Mouse (Mus musculus): ENCODE results near the gene Ptprq.

The Ptprq gene

DNA sequence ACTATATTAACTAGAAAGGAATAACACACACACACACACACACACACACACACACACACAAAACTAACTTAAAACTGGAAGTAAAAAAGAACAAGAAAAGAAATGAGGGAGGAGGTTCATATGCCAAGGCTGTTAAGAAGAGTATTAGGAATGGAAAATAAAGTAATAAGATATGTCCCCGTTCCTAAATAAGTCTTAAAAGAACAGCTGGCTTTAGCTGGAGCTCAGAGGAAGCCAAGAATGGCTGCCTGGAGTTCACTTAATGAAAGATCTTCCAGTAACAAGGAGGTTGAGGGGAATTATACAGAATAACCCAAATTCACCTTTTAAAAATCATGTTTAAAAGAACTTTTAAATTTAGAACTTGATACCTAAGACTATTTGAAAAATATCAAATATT is 93.2 kb downstream of the Ptprq start:
- DNase-seq, result no peak

DNA sequence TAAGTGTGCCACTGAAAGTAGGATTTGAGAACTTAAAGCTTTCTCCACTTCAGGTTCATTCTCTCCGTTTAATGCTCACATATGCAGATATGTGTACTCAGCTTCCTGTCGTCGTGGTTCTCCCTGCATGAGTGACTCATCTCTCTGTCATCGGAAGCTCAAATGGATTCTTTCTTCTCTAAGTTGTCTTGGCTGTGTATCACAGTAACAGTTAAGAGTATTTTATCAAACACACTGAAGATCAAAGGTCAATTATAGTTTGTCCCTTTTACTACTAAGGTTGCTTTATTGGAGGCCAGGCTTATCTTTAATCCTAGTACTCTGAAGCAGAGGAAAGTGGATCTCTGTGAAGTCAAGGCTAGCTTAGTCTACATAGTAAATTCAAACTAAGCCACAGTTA is 95.6 kb downstream of the Ptprq start:
- DNase-seq, result no peak

DNA sequence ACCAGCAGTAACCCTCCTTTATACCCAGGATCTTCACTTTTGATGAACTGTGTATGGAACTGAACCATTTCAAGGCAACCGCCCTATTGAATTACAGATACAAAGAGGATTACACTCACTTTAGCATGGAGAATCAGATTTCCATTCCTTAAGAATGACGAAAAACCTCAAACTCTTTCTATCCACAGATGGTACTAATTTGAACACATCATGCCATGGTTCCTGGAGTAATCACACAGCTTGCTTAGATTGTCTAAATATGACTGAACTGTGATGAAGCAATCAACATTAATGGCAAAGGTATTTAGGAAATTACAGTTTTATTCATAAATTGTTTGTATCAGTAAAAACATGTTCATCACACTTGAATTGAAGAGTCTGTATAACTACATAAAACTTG is 104.4 kb downstream of the Ptprq start:
- DNase-seq, result no peak

DNA sequence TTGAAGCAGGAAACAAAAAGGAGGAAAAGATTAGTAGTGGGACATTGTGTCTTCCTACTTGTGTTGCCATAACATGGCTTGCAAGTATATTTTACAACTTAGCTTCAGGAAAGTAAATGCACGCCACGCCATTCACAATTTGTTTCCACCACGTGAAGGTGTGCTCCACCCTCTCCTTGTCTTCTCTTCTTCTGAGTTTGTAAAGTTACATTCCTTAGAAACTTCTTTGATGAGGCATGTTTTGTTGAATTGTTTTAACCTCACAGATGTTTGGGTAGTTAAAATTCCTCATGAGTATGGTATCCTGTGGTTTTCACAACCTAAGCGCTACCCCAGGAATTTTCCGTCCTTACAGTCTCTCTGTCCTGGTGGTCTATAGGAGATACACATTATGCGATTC is 118.5 kb downstream of the Ptprq start:
- no peak for DNase-seq

DNA sequence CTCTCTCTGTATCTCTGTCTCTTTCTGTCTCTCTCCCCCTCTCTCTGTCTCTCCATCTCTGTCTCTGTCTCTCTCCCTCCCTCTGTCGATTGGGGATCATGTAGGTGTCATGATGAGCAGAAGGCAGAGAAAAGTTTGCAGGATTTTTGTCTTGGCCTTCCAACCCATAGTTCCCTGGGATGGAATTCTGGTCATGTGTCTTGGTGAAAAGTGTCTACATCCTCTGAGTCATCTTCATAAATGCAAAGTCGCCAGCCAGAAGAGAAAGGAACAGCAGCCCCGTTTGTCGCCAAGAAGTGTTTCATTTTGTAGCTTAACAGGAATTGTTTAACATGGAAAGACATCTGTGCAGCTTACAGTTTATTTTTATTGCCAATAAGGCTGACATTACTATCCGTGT is 136.5 kb downstream of the Ptprq start:
- DNase-seq, result no peak

DNA sequence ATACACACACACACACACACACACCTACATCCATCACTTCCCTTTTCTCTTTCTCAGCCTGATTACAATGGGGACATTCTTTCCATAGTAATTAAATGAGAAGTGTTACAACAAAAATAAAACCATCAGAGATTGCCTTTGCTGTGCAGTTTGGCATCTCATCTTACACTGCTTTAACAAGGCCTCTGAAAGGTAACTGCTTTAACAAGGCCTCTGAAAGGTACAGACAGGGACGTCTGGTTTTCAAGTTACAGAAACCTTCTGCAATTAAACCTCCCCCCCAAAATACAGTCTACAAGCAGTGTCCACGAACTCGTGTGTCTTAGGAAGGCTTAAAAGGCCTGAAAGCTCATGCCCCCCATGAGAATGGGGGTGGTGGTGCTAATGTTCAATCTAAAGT is 150.8 kb downstream of the Ptprq start:
- no peak for DNase-seq

DNA sequence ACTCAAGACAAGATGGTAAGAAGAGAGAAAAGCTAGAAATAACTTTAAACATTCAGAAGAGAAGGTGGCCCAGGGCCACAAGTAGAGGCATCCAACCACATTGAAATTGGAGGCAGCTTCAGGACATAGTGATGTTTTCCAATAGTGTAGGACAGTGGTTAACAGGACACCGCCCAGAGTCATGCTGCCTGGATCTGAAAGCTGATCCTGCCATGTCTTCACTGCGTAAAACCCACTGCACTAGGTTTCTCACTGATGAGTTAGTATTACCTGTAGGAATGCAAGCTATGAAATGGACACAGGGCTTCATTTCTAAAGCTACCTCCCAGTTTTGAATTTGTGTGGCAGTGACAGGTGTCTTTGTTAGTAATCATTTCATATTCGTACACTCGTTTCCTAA is 151.6 kb downstream of the Ptprq start:
- DNase-seq, result no peak

DNA sequence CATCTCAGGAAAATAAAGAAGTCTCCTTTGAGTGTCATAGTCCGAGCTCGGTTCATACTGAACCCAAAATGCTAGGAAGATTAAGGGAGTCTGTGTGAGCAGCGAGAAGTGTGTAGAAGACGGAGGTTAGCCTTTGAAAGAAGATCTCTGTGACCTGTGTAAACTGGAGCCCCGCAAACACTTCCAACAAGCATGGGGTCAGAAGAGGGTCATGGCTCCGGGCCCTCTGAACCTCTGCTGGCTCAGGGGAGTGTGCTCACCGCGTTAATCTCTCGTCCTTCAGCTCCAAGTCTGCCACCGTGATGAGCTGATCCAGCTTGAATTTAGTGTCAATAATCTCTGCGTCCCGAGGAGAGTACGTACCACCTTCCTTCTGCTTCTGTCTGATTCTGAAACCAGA is 157.0 kb downstream of the Ptprq start:
- no peak for DNase-seq

DNA sequence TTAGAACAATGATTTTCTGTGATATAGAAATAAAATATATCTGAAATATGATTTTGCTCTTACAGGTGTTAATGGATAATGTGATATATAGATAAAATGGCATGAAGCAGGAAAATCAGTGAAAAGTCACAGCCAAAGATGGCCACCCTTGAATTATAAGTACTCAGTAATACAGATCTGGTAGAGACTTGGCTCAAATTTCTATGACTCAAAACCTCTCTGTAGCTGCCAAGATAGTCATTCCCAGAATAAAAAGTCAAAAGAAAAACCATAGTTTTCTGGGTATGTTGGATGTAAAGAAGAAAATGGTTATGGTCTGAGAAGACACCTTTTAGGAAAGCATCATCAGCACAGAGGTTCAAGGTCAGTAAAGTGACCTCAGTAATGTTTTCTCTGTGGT is 159.0 kb downstream of the Ptprq start:
- no peak for DNase-seq

DNA sequence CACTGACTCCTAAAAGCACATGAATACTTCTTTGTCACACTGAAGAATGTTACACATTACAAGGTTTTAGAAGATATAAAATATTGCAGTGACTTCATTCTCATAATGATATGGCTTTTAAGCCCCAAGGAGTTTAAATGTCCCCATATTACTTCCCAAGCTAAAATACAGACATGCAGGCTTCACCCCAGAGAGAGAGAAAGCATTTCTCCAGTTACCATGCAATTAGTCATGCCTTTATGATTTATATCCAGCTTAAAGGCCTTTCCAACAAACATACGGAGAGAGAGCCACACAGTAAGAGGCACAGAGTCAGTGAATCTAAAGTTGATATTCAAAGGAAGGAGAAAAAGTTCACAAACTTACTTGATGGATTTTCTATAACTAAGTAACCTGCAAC is 176.8 kb downstream of the Ptprq start:
- no peak for DNase-seq

DNA sequence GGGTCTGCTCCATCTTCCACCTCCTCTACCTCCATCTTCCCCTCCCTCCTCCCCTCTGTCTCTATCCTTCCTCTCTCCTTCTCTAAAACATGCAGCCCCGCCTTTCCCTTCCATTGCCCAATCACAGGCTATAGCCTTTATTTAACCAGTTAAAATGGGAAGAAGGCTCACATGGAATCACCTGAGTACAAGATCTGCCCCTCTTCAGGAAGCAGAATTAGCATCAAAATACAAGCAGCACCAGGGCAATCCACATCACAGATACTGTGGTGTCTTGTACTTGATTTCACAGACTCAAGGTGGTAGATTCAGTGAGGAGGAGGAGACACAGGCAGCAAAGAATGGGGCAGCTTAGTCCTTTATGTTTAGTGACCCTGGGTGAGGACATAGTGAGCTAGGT is 191.1 kb downstream of the Ptprq start:
- no peak for DNase-seq

DNA sequence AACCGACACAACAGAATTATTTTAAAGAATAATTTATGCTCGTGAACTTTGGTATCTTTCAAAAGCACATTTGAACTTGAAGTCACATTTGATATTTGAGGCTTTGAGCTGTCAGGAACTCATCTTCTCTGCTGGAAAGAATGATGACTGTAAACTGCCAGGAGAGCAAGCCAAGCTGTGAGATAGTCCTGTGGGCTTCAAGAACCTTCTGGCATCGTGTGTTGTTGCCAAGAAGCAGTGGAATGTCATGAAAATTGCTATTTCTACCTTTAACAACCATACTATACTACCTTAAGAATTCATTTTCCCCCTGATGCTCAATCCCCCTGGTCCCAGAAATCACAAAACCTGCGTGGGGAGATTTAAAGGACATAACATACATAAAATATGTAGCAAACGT is 200.6 kb downstream of the Ptprq start:
- no peak for DNase-seq

DNA sequence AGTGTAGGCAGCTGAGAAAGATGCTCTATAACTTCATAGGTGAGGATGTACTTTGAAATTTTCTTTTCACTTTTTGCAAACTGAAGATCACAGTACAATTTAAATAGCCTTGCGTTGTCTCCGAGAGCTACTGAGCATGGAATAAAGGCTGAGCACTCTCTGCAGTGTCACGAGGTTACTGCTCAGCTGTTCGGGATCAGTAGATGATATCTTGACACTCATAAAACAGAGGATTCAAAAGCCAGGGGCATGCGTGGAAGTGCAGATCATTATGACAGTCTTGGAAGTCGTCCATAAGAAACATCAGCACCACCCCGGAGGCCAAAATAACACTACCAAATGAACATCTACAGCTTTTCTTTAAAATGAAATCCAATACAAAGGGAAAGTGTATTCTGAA is 203.2 kb downstream of the Ptprq start:
- no peak for DNase-seq

DNA sequence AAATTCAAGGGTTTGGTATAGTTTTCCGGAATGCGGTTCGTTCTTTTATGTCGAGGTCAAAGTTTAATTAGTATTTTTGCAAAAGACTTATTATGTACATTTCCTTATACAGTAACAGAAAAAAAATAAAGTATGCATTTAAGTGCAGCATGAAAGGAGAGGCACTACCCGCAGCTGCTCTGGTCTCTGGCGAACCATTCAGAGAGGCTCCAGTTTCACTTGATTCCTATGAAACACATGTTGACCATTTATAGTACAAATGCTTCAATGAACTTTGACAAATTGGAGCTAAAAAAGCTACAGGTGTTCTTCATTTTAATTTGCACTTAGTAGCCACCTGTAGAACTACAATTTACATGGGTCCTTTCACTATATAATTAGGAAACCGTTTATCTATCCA is 205.1 kb downstream of the Ptprq start:
- DNase-seq, result no peak

DNA sequence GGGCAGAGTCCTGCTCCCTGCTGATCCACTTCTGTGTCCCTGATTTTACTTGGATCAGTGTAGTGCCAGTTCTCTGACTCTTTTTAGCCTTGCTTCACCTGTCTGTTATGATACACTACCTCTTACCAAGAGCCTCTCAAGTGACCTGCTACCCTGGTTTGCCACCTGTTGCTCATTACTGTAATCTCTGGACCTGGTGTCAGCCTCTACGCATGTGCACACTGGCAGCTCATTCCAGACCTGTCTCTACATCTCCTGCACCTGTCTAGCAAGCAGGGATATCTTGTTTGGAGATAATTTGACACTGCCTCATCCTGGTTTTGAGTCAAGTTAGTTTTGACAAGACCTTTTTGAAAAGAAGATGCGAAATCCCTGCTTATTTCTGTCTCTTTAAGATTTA is 213.5 kb downstream of the Ptprq start:
- DNase-seq, result no peak

DNA sequence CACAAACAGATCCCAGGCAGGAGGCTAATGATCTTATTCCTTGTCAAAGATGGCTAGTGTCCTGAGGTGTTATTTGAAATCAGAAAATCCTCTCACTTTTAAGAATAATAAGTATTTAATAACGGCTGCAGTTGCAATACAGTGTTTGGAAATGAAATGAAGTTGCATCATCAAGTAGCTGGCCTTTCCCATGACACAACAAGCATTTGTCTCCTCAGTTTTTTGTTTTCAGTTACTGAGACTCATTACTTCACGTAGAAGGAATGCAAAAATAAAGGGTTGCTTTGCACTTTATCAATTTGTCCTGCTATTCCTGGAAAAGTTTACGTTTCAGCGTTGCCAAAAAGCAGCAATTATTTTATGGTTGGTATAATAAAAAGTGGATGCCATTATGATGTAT is 216.4 kb downstream of the Ptprq start:
- DNase-seq, result no peak

DNA sequence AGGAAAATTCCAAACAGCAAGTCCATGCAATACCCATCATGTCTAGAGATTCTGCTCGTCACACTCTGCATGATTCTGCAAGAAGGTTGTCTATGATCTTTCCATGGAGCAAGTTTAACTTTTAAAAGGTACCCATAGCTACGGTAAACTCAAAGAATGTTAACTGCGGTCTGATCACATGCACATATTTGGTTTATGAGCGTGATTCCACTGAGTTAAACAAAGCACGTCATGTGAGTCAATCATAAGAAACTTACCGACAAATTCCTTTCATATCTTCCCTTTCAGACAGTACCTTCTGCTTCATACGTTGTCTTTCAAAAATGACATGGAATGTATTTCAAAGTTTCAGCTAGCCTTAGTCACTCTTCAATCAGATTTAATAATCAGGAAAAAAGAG is 217.7 kb downstream of the Ptprq start:
- no peak for DNase-seq

DNA sequence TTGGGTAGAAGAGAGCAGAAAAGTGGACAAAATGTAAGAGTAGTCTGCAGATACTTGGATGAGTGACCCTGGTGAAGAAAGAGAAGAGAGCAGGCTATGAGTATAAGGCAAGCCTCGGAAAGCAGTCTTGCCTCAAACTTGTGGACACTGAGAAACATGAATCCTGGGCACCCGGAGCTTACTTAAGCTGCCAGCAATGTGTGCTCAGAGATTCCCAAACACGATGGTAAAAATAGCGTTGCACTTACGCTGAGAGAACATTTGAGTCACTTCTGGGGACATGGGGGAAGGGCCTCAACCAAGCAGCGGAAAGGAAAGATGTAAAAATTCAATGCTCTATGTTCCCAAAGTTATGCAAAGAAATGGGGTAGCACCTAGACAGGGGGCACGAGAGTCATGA is 220.2 kb downstream of the Ptprq start:
- DNase-seq, result peak; percentile 25

DNA sequence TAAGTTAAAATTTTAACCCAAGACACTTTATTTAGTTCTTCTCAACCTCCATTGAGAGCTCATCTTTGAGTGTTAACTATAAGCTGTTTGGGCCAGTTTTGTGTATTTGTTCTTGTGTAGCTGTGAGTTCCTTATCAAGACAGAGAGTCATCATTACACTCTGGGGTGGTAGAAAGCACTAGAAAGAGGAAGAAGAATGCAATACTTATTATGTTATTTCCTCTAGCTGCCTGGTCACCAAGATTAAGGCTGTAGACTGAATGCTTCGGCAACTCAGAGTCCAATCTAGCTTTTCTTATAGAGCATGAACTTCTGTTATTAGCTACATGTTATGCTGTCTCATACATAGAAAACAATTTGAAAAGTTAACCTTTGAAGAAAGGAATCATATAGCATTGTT is 223.4 kb downstream of the Ptprq start:
- no peak for DNase-seq

DNA sequence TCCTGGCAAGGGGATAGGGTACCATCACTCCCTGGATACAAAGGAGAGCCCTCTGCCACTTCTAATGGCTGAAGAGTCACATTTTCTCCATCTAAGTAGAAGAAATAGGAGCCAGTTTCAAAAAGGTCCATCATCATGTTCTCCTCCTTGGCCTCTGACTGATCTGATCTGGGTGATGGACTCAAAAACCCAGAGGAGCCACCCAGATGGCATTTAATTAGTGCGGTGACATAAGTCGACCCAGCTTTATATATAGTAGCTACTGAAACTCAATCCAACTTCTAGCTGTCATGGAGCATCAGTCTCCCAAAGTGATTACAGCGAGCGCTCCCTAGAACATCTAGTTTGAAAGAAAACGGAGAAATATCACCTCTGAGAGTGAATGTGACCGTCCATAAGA is 225.3 kb downstream of the Ptprq start, which contains the start of gene Myf6:
Myf6 (minus strand) TSS at position 170 of the 400 bp plus-strand sequence.
- no peak for DNase-seq

DNA sequence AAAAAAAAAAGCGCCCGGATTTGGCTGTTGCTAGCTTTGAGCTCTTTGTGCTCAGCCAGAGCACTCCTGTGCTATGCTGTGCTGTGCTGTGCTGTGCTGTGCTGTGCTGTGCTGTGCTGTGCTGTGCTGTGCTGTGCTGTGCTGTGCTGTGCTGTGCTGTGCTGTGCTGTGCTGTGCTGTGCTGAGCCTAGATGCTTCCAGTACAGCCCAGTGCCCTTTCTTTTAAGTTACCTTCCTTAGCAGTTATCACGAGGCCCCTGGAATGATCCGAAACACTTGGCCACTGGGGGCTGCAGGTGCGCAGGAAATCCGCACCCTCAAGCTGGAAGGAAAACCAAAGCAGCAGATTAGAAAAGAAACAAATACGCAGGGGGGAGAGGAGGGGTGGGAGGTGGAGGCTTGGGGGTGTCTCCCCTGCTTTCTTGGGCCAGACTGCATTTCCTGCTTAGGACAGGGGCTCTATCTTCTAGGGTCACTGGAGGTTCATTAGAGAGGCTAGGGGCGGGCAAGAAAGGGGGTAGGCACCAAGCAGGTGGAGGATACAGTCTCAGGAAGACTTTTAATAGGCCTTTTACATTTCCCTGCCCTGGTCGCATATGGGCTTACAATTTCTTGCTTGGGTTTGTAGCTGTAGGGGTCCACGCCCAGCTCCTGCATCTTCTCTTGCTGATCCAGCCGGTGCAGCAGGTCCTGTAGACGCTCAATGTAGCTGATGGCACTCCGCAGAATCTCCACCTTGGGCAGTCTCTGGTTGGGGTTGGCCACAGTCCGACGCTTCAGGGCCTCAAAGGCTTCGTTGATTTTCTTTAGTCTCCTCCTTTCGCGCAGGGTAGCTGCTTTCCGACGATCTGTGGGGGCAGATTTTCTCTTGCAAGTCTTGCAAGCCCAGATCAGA is 226.0 kb downstream of the Ptprq start:
- DNase-seq, result no peak

DNA sequence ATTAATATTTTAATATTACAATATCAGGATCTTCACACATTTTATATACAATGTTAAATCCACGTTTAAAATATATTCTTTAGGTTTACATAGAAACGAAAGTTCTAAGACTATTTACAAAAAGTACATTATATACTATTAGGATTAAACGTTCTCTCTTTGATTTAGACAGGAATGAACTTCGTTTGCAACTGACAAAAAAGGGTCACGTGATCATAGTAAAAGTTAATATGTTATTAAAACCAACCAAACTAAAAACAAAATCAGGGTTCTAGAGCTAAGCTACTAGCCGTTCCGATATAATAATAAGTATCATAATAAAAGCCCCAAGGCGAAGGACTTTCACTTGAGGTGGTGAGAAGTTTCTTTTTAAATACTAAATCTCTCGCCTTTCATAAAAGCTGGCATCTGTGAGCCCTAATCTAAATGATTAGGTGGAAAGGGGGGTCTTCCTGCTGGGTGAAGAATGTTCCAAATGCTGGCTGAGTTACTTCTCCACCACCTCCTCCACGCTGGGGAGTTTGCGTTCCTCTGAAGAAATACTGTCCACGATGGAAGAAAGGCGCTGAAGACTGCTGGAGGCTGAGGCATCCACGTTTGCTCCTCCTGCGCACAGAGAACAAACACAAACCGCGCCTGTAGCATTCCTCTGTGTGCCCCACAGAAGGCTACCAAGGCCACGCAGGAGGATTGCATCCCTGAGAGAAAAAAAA is 226.8 kb downstream of the Ptprq start:
- no peak for DNase-seq

DNA sequence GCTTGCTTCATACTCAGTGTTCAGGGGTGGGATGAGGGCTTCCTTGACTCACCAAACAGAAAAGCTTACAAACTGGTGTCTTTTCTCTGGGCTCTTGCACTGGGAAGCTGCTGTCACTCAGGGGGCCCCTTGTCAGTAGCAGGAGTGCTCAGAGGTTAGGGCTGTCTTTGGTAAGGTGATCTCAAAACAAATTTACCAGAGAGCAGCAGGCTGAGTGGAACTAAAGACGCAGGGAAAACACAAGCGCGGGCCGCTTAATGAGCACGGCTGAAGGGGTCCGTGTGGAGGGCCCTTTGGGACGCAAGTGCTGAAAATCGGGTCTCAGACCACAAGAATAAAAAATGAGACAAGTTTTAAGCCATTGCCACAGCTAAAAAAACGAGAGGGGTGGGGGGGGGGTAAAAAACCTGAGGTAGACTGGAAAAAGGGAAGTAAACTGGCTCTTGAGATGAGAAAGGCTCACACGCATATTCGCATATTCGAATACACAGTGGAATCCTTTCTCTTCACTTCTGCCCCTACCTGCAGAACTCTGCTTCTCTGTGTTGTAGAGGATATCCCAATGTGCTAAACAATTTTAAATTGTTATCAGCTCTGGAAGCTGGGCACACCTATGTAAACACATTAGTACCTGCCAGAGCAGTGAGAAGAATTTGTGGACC is 231.1 kb downstream of the Ptprq start:
- no peak for DNase-seq

DNA sequence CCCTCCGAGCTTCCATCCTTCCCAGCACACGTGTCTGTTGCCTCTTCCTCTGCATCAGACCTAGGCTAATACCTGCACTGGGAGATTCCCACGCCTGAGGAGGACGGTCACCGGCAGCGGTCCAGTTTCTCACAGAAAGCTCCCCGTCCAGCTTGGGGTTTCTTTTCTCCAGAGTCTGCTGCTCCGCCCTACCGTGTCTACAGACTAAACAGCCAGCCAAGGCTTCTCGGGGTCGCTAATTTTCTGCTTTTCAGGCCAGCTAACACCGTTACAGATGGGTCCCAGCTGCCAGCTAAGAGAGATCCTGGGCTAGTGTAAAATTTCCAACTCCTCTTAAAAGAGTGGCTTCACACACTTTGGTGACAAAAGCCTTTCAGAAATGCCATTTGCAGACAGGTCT is 233.1 kb downstream of the Ptprq start:
- no peak for DNase-seq

All from right cerebral cortex, postnatal 25 days (tissue).